Mouse (Mus musculus) intestine, postnatal 0 days (tissue): Measurements from ENCODE around the gene R3hdm4. TPM values are rescaled to one million over a fixed set of nuclear protein-coding genes. Genes with fewer than 3 reads are reported as not detected.

Source experiments
- ATAC-seq: fragments of 200-750 bp; cut with Nextera tagmentation; 2 replicates; pipeline ENCODE4 v1.8.0; 2017; ENCODE audit warnings: mild to moderate bottlenecking, moderate TSS enrichment, moderate library complexity
- H3K27ac ChIP-seq: fragments of 300-500 bp; sonication (generic); 2 replicates; pipeline ENCODE4 v1.5.1; 2014; ENCODE audit warnings: mild to moderate bottlenecking, low read depth, low read length, moderate library complexity
- H3K27me3 ChIP-seq: fragments of 300-500 bp; sonication (generic); replicated peaks from 2 replicates; pipeline ENCODE4 v1.6.1; 2014; ENCODE audit warnings: low read length, mixed read lengths; ENCODE audit not compliant: control insufficient read depth, insufficient read depth
- H3K36me3 ChIP-seq: fragments of 300-500 bp; sonication (generic); 2 replicates; pipeline ENCODE4 v1.6.1; 2014; ENCODE audit warnings: mild to moderate bottlenecking, moderate library complexity; ENCODE audit not compliant: control insufficient read depth, insufficient read depth
- H3K4me1 ChIP-seq: fragments of 300-500 bp; sonication (generic); replicated peaks from 2 replicates; pipeline ENCODE4 v1.6.1; 2014; ENCODE audit warnings: antibody characterized with exemption, low read length, mixed read lengths; ENCODE audit not compliant: control insufficient read depth, insufficient read depth
- H3K4me2 ChIP-seq: fragments of 300-500 bp; sonication (generic); replicated peaks from 2 replicates; pipeline ENCODE4 v1.6.1; 2014; ENCODE audit warnings: low read depth, mild to moderate bottlenecking, moderate library complexity
- H3K4me3 ChIP-seq: fragments of 300-500 bp; sonication (generic); 2 replicates; pipeline ENCODE4 v1.5.1; 2014; ENCODE audit warnings: low read depth, low read length
- H3K9ac ChIP-seq: fragments of 300-500 bp; sonication (generic); 2 replicates; pipeline ENCODE4 v1.6.1; 2014; ENCODE audit warnings: mild to moderate bottlenecking, low read depth, low read length
- H3K9me3 ChIP-seq: fragments of 300-500 bp; sonication (generic); 2 replicates; pipeline ENCODE4 v1.6.1; 2016; ENCODE audit warnings: mixed run types; ENCODE audit not compliant: control insufficient read depth
- CTCF ChIP-seq: sonication (generic); IDR thresholded peaks from 2 replicates; pipeline ENCODE4 v1.5.1; 2016; ENCODE audit warnings: low read depth, mild to moderate bottlenecking, control low read depth, antibody characterized with exemption, moderate library complexity
- WGBS: fragments of 180-500 bp; shearing (Covaris S2); extraction: QIAGEN DNeasy Blood & Tissue Kit; methylation state at CpG from one replicate; pipeline ENCODE4 v1.1.7; 2014; 5-methylcytosine and 5-hydroxymethylcytosine counted together
- polyA plus RNA-seq: library from polyadenylated mRNA; unstranded; fragments of >200 nt; fragmentation: Nextera tagmentation; extraction: Ambion mirVana; gene quantifications from 2 replicates; pipeline ENCODE4 v1.2.1, GENCODE M21; 2015

R3hdm4 gene
- polyA plus RNA-seq, 1 experiment from 2014 or later, result 62.0 TPM

DNA sequence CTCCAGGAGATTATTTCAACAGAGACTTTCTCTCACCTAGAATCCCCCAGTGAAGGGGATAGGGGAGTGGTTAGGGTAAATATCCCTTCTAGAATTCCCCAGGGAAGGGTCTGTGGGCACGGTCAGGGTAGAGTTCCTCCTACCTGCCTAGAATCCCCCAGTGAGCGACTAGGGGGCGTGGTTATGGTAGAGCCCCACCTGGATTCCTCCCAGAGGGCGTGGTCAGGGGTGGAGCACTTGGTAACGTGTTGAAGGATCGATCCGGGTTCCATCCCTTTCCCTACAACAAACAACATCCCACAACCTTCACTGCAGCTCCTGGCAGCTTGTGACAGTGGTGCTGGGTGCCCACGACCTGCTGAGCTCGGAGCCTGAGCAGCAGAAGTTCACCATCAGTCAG lies 40.3 kb downstream of the R3hdm4 start:
- Histone ChIP-seq H3K9me3 (no peaks in the 10 kb centered on the region), H3K4me3 (no peak overlapping the region; the same call in 1 of the 2 replicates), H3K27me3 (0 out of 2 replicates have a peak, but pooled peaks cover 9% of the 10 kb centered on the region), H3K27ac (no peak overlapping the region), H3K36me3 (no peaks in the 10 kb centered on the region), H3K4me1 (0 out of 2 replicates have a peak, but pooled peaks cover 2% of the 10 kb centered on the region), H3K9ac (no peak overlapping the region), H3K4me2 (peak overlapping the region; percentile 32; the same call in 1 of the 2 replicates)
- 14% methylated on average over 9 of the region's 9 CpGs for WGBS
- no peak for TF ChIP-seq CTCF
- ATAC-seq, result no peak

DNA sequence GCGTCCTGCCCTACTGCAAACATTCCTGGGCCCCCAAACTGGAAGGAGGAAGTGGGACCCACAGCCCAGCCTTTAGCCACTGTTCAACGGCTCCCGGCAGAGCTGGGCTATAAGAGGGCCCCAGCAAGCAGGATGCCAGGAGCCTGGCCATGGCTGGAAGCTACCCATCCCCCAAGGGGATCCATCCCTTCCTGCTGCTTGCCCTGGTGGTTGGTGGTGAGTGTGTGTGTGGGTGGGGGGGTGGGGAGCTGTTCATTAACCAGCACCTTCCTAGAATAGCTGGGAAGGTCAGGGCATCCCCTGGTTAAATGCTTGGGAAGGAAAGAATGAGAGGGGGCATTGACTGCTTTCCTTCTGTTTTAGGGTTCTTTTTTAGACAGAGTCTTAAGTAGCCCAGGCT lies 41.5 kb downstream of the R3hdm4 start:
- WGBS, result 35% methylated on average over 3 of the region's 3 CpGs
- H3K27ac ChIP-seq, result no peak overlapping the region
- H3K27me3 ChIP-seq, result 0 out of 2 replicates have a peak, but pooled peaks cover 9% of the 10 kb centered on the region
- H3K9ac ChIP-seq, result no peak overlapping the region
- H3K36me3 ChIP-seq, result no peaks in the 10 kb centered on the region
- no peaks in the 10 kb centered on the region for H3K9me3 ChIP-seq
- TF ChIP-seq CTCF, result no peak
- no peak overlapping the region for H3K4me3 ChIP-seq
- H3K4me2 ChIP-seq, result no peak overlapping the region
- H3K4me1 ChIP-seq, result 0 out of 2 replicates have a peak, but pooled peaks cover 2% of the 10 kb centered on the region
- ATAC-seq, result no peak

DNA sequence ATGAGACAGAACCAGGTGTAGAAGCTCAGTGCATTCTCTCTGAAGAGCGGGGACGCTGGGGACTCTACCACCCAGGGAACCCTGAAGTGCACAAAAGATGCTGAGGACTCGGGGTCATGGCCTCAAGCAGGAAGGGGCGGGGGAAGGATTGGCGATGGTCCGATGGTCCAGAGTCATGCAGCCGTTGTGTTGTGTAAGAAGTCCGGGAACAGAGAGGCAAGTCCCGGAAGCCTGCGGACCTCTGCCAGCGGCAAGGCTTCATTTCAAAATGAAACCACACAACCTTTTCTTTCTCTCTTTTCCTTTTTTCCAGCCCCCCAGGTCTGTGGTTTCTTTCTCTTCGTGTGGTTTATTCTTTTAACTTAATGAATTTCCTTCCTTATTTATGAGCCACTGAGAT lies 43.3 kb downstream of the R3hdm4 start:
- no peak for TF ChIP-seq CTCF
- no peak overlapping the region; the same call in 1 of the 2 replicates for H3K4me2 ChIP-seq

DNA sequence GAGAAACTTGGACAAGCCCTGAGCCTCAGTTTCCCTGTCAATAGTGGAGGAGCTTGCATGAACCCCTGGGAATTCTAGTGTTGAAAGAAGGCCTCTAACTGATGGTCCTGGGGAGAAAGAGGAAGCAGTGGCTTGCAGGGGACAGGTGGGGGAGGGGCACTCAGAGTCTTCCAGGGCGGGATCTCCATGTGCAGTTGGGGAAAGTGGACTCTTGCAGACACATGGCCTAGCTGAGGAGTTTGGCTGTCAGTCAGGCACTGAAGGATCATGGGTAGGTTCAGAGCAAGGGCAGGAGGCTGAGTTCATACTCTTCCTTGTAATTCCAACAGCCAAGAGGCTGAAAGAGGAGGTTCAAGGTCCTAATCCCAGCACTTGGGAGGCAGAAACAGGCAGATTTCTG lies 43.8 kb downstream of the R3hdm4 start:
- H3K36me3 ChIP-seq, result no peaks in the 10 kb centered on the region
- 0 out of 2 replicates have a peak, but pooled peaks cover 2% of the 10 kb centered on the region for H3K4me1 ChIP-seq
- no peak overlapping the region for H3K4me3 ChIP-seq
- no peak for ATAC-seq
- no peak overlapping the region for H3K4me2 ChIP-seq
- TF ChIP-seq CTCF, result no peak
- H3K27ac ChIP-seq, result no peak overlapping the region
- 0 out of 2 replicates have a peak, but pooled peaks cover 6% of the 10 kb centered on the region for H3K27me3 ChIP-seq
- no peak overlapping the region for H3K9ac ChIP-seq
- 46% methylated on average over 1 of the region's 1 CpGs for WGBS
- no peaks in the 10 kb centered on the region for H3K9me3 ChIP-seq

More for the DNA sequence above, 43.3 kb downstream of the R3hdm4 start:
- Histone ChIP-seq H3K9me3 (no peaks in the 10 kb centered on the region), H3K36me3 (no peaks in the 10 kb centered on the region), H3K27ac (peak overlapping the region; percentile 50; the same call in 1 of the 2 replicates), H3K4me3 (no peak overlapping the region), H3K4me1 (0 out of 2 replicates have a peak, but pooled peaks cover 2% of the 10 kb centered on the region), H3K27me3 (0 out of 2 replicates have a peak, but pooled peaks cover 12% of the 10 kb centered on the region), H3K9ac (no peak overlapping the region)
- WGBS, result 59% methylated on average over 12 of the region's 12 CpGs
- ATAC-seq, result no peak

DNA sequence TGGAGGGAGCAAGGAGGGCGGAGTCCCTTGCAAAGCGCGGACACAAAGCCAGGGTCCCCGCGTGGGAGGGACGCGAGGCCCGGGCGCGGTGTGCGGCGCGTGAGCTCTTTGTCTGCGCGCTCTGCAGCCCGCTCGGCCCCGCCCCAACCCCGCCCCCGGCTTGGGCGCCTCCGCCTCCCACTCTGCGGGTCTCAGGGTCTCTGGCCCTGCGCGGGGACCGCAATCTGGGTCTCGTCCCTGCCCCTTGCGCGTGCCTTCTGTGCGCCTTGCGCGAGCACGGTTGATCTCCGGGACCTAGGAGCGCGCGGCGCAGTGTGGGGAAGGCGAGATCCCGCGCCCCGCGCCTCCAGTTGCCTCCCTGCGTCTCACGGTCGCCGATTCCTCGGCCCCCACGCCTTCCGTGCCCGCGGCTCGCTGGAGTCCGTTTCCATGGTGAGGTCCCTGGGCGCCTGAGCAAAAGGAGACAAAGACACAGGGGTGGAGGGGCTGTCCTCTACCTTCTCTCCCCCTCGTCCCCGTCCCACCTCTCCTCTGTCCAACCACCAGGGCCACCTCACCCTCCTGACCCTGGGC lies 46.6 kb downstream of the R3hdm4 start, which contains the start of the genes Prtn3 and Plppr3:
Gene Prtn3, plus strand, starts transcription at position 187 of the 573 bp plus-strand sequence.
Gene Plppr3, minus strand, starts transcription at position 345 of the 573 bp plus-strand sequence.
- ATAC-seq, result peak; percentile 22; the same call in 1 of the 2 replicates
- peak within 1 kb of the TSS; percentile 59 for H3K4me3 ChIP-seq
- 0 out of 2 replicates have a peak, but pooled peaks cover 5% of the 10 kb centered on the region for H3K27me3 ChIP-seq
- H3K4me2 ChIP-seq, result peak within 1 kb of the TSS; percentile 94
- H3K27ac ChIP-seq, result no peak within 1 kb of the TSS
- no peak for TF ChIP-seq CTCF
- H3K36me3 ChIP-seq, result no peaks in the 10 kb centered on the region
- WGBS, result under 1% methylated on average over 57 of the region's 57 CpGs
- no peaks in the 10 kb centered on the region for H3K4me1 ChIP-seq
- H3K9ac ChIP-seq, result peak within 1 kb of the TSS; percentile 58
- H3K9me3 ChIP-seq, result no peaks in the 10 kb centered on the region

DNA sequence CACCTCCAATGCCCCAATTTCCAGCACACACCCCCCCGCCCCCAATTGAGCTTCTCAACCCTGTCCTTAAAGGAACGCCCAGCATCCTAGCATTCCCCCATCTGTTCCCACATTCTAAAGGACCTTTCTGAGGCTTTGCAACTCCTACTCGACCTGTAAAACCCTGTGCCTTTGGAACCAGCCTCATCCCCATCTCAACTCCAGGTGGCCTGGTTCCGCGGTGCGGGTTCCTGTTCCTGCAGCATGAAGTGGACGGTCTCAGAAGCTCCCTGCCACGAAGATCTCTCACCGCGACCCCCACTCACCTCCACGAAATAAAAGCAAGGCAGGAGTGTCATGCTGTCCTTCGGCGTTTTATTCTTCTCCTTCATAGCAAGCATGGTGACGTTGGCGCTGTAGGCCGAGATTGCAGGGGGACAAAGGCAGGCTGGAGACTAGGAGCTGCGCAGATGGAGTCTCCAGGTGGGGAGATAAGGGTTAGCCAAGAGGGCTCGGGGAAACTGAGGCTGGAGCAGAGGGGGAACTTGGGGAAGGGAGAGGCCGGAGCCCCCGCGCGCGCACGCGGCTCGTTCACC lies 47.2 kb downstream of the R3hdm4 start:
- Histone ChIP-seq H3K27ac (no peak overlapping the region), H3K27me3 (0 out of 2 replicates have a peak, but pooled peaks cover 5% of the 10 kb centered on the region), H3K4me3 (peak overlapping the region; percentile 59), H3K4me1 (no peaks in the 10 kb centered on the region), H3K36me3 (no peaks in the 10 kb centered on the region), H3K9me3 (no peaks in the 10 kb centered on the region), H3K9ac (peak overlapping the region; percentile 58), H3K4me2 (peak overlapping the region; percentile 94)
- WGBS, result 2% methylated on average over 26 of the region's 26 CpGs
- no peak for TF ChIP-seq CTCF
- no peak for ATAC-seq
